Mouse (Mus musculus) R1 (cell line): Measurements from ENCODE around the gene Zbtb9.

ENCODE experiments used
- DNase-seq: peaks from one replicate; pipeline ENCODE4 v3.0.0-alpha.2; 2018; ENCODE audit warnings: low read depth, low spot score

Zbtb9 gene

GRCm38 (mm10) chr17:26947231-26948100, 25.5 kb upstream of the Zbtb9 start:
- DNase-seq, result peak; percentile 76

GRCm38 (mm10) chr17:26948316-26949050, 24.5 kb upstream of the Zbtb9 start:
- DNase-seq, result peak; percentile 53

GRCm38 (mm10) chr17:26949051-26949577, 23.9 kb upstream of the Zbtb9 start:
- peak; percentile 83 for DNase-seq

GRCm38 (mm10) chr17:26949866-26950265, 23.1 kb upstream of the Zbtb9 start:
- DNase-seq, result no peak

- no peak for DNase-seq
Observed at GRCm38 (mm10) chr17:26950560-26951288, 22.2 kb upstream of the Zbtb9 start.

GRCm38 (mm10) chr17:26951406-26951805, 21.6 kb upstream of the Zbtb9 start:
- peak; percentile 86 for DNase-seq

GRCm38 (mm10) chr17:26951952-26952877, 20.8 kb upstream of the Zbtb9 start:
- DNase-seq, result no peak

- no peak for DNase-seq
Observed at GRCm38 (mm10) chr17:26953201-26953600, 19.8 kb upstream of the Zbtb9 start.

GRCm38 (mm10) chr17:26953726-26954125, 19.2 kb upstream of the Zbtb9 start:
- no peak for DNase-seq

GRCm38 (mm10) chr17:26956309-26956708, 16.7 kb upstream of the Zbtb9 start:
- DNase-seq, result no peak

- no peak for DNase-seq
Observed at GRCm38 (mm10) chr17:26956895-26957294, 16.1 kb upstream of the Zbtb9 start.

- no peak for DNase-seq
Observed at GRCm38 (mm10) chr17:26957872-26958271, 15.1 kb upstream of the Zbtb9 start.

- no peak for DNase-seq
Observed at GRCm38 (mm10) chr17:26958880-26959279, 14.1 kb upstream of the Zbtb9 start.

- DNase-seq, result no peak
Observed at GRCm38 (mm10) chr17:26959815-26960214, 13.2 kb upstream of the Zbtb9 start.

- DNase-seq, result no peak
Observed at GRCm38 (mm10) chr17:26961572-26962240, 11.3 kb upstream of the Zbtb9 start.

GRCm38 (mm10) chr17:26966993-26967392, 6.0 kb upstream of the Zbtb9 start:
- DNase-seq, result no peak

GRCm38 (mm10) chr17:26967477-26967876, 5.5 kb upstream of the Zbtb9 start:
- no peak for DNase-seq

GRCm38 (mm10) chr17:26968200-26968611, 4.8 kb upstream of the Zbtb9 start:
- no peak for DNase-seq

GRCm38 (mm10) chr17:26969257-26969656, 3.7 kb upstream of the Zbtb9 start:
- no peak for DNase-seq

- DNase-seq, result no peak
Observed at GRCm38 (mm10) chr17:26970221-26970620, 2.7 kb upstream of the Zbtb9 start.
